Mouse (Mus musculus): ENCODE data around the gene Tmem132c. TPM values are rescaled to one million over a fixed set of nuclear protein-coding genes. Genes with fewer than 3 reads are reported as not detected.

Tmem132c gene
- polyA plus RNA-seq, 1 experiment: 0.81 TPM

DNA sequence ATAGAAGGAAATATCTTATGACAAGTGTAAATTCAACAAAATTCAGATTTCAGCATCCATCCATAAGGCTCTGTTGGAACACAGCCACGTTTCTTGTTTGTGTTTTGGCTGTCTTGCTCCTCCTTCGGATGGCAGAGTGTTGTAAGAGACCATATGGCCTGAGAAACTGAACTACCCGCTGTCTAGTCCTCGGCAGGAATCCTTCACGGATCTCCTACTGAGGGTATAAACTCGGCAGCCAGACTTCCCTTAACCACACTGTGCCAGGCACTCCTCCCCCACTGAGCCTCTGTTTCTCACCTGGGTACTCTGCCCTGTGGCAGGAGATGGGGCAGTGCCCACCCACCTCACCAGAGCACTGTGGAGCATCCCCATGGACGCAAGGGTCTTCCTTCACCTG, 174.9 kb downstream of the Tmem132c start:
- DNase-seq (ENCODE audit: low spot score): no peak

DNA sequence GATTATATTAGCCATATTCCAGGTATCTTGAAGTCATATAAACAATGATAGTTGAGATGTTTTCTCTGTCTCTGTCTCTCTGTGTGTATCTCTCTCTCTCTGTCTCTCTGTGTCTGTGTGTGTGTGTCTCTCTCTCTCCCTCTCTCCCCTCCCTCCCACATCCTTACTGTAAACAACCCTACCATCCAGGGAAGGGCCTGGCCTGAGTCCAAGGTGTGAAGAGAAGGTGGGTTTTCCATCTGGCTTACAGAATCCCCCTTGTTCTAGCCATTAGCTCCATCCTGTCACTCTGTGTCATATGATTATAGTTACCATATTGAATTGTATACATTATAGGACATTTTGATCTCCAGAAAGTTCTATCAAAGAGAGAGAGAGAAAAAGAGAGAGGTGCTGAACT, 182.3 kb downstream of the Tmem132c start:
- DNase-seq (ENCODE audit: low spot score): no peak

DNA sequence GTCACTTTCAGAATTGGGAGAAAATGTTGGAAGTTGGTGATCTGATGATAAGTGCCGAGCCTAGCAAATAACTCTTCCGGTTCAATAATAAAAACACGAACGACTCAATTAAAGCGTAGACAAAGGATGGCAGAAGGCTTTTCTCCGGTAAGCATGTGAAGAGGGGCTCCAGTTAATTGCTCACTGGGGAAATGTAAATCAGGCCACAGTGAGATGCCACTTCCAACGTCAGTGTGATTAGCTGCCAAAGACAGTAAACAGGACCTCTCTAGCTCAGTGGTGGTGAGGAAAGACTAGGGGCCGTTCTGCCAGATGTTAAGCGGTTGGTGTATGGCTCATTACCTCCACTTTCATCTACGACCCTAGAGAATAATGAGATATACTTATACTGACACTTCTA, 187.5 kb downstream of the Tmem132c start:
- no peak for DNase-seq (ENCODE audit: low spot score)

DNA sequence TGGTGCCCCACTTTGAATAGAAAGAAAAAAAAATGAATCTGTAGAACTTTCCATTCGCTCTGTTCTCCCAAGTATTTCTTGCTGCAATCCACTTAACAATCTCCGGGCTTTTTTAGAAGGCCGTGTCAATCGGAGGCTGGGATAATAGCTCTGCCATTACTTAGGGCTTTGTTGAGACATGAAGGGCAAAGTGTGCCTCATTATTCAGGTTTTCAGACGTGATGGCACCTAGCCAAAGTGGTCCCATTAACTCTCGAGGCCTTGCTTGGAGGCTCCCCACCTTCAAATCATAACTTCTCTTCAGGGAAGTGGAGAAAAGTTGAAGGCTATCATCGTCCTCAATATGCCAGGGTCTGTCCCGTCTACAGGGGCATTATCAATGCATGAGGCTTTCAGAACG, 190.0 kb downstream of the Tmem132c start:
- no peak for DNase-seq (ENCODE audit: low spot score)

DNA sequence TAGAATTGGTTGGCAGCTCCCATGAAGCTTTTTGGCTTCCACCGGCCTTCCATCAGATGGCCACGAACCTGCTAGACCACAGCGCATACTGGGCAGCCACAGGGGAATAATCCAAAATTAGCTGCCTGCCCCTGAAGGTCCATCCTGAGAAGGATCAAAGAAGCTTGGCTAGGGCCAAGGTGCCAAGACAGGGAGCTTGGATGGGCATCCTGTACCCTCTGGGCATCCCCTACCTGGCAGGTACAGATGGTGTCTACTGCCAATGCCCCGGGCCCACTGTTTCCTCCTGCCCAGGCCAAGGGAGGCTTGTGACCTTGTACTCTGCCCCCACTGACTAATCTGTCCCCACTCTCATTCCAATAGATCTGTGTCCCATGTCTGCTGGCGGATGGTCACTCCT, 195.2 kb downstream of the Tmem132c start:
- no peak for DNase-seq (ENCODE audit: low spot score)

DNA sequence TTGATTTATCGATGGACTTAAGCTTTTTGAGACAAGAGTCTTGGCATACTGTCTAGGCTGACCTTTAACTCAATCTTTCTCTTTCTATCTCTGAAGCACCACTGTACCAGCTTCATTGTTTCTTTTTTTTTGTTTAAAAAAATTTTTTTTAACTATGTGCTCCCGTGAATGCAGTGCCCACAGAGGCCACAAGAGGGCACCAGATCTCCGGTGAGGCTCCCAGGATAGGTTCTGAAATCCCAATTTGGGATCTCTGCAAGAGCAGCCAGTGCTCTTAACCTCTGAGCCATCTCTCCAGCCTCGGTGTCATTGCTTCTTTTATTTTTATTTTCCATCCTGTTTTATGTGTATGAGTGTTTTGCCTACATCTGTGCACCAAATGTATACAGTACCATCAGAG, 197.0 kb downstream of the Tmem132c start:
- no peak for DNase-seq (ENCODE audit: low spot score)

DNA sequence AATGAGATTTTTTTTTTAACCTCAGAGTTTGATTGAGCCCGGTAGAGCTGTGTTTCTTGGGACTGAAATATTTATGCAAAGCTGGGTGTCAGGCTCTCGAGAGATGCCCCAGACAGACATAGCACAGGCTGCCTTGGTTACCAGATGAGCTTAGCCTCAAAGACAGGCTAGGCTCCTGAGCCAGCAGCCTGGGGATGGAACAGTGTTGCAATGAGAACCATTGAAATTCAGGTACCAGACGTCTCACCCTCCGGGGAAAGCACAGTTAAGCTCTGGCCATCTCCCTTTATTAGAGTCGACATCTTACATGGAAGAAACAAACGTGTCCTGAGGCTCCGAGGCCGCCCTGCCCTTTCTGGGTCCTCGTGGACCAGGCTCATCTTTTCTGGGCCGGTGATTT, 200.4 kb downstream of the Tmem132c start:
- DNase-seq (ENCODE audit: low spot score): no peak

DNA sequence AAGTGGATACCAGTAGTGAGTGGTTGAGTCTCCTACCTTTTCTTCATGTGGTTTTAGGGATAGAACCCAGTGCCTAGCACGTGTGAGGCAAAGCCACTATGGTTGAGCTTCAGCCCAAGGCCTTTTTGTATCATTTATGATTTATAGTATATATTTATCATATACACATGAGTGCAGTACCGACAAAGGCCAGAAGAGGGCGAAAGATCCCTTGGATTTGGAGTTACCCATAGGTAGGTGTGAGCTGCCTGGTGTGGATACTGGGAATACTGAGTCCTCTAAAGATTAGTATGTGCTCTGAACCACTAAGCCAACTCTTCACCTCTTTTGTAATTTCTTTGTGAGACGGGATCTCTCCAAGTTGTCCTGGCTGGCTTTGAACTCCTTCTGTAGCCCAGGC, 212.0 kb downstream of the Tmem132c start:
- no peak for DNase-seq (ENCODE audit: low spot score)

DNA sequence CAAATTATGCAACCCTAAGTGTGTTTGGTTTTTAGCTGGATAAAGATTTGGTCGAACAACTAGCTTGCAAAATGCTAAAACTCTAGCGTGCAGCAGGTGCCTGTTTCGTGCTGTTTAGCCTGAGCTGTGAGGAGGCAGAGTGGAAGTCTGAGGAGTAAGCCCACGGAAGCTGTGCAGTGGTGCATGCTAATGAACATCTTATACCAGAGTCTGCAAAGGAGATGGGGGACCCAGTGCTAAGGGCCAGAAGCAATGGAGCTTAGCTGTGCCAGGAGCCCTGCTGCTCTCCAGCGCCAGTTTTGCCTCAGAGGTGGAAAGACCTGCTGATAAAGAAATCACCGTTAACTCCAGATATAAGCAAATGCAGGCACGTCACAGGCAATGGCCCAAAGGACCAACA, 212.5 kb downstream of the Tmem132c start:
- no peak for DNase-seq (ENCODE audit: low spot score)

DNA sequence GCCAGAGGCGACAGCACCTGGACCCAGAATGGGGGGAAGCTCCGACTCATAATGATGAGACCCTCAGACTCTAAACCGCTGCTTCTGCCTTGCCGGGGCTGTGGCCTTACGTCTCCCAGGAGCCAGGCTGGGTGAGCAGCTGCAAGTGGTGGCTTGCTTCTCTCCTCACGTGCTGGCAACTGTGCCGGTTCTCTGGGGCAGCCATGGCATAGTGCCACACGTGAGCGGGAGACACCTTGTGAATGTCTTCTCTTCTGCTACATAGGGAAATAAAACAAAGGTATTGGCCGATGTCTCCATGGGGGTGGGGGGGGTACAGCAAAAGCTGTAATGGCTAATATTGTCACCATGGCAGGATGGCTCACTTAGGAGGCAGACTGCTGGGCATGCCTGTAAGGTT, 214.5 kb downstream of the Tmem132c start:
- no peak for DNase-seq (ENCODE audit: low spot score)

DNA sequence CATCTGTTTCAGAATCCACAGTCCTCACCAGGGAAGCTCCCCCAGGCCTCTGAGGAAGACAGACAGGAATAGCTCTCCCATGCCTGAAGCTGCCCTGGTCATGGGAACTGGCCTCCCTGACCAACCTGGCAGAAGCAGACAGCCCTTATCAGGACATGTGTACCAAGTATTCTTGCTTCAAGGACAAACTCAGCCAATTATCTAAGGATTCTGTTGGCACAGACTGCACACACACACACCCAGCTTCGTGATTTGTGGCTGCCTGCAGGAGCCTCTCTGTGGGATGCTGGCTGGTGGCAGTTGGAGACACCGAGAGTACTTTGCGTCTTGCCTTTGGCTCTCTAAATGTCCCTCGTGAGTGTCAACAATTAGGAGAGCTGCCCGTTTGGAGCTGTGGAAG, 226.5 kb downstream of the Tmem132c start:
- no peak for DNase-seq (ENCODE audit: low spot score)

DNA sequence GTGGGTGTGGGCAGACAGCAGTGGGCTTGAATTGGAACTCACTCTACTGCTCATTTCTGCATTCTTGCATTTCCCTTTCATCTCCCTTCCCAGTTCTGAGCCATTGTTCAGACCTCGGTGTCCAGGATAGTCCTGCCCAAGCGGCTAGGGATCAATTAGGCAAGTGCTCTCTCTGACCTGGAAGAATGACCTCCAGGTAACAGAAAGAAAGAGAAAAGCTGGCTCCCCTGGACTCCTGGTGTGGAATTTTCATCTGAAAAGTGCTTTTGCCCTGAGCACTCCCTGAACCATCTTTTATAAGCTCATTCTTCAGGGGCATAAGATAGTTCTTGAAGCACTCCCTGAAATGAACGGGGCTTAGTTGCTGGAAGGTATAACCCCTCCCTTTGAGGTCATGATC, 228.7 kb downstream of the Tmem132c start:
- DNase-seq (ENCODE audit: low spot score): no peak

DNA sequence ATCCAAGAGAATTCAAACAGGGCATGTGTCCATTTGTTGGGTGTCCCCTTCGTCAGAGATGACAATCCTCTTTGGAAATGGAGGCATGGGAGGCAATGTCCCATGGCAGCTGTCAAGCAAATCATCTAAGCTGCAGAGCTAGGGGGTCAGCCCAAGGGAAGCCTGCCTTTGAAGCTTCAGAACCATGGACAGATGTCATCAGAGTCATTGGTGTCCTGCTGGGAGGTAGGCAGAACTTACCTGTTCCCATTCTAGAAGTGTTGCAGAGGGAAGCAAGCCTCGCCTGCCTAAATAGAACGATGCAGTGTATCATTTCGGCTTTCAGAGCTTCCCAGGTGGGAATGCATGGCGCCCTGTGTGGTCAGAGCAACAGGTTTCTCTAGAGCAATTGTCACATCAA, 230.3 kb downstream of the Tmem132c start:
- no peak for DNase-seq (ENCODE audit: low spot score)

DNA sequence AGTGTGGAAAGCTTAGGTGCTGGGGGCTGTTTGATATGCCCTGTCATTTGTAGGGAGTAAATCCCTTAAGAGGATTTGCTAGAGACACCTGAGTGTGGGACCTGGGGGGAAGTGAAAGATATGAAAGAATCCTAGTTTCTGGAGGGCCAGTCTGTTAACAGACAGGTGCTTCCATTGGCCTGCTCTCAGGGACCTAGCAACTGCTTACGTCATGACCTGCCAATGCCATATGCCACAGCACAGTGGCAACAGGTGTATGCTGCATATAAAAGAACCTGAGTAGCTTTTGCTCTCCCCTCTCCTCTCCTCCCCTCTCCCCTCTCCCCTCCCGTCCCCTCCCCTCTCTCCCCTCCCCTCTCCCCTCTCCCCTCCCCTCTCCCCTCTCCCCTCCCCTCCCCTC, 232.1 kb downstream of the Tmem132c start:
- DNase-seq (ENCODE audit: low spot score): no peak

DNA sequence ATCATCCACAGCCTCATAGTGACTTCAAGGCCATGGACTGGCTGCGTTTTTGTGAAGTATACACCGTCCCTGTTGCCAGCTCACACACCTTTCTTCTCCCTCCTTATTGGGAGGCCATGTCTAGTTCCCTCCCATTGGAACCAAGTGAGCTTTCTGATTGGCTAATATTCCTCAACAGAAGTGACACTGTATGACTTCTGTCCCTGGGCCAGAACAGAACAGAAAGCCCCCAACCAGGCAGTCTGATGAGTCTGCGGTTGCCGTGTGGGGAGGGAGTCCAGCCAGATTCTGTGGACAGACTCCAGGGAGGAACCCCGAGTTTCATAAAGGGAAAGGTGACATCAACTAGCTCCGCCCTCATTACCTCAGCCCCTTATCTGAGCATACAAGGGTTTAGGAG, 233.2 kb downstream of the Tmem132c start:
- no peak for DNase-seq (ENCODE audit: low spot score)

DNA sequence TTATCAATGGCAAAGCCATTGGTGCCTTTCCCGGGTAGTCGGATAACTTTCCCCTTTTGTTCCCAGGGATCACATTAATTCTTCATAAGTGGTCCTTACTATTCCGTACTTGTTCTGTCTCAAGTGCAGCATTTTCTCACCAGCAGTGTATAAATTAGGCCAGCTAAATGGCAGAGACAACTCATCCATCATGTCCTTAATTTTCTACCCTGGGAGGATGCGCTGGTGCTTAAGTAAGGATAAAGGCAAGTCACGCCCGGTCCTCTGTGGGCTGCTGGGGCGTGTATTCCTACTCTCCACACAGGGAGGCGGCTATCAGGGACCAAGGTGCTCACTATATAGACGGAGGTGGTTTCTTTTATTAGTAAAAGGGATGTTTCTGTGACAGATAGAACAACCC, 236.2 kb downstream of the Tmem132c start:
- no peak for DNase-seq (ENCODE audit: low spot score)

DNA sequence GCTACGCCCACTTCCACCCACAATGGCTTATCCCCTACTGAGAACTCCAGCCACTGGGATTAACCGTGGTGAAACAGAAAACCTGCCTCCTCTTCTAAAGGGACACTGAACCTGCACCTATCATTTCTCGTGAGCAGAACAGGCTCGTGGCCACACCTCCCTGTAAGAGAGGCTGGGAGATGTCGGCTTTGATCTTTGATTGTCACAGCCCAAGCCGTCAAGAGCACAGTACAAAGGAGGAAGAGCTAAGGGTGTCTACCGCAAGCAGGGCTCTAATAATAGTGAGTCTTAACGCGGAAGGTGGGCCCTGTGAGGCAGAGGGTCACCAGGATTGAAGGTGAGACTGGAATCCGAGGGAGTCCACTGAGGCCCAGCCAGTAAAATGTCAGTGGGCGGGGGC, 236.7 kb downstream of the Tmem132c start:
- no peak for DNase-seq (ENCODE audit: low spot score)

DNA sequence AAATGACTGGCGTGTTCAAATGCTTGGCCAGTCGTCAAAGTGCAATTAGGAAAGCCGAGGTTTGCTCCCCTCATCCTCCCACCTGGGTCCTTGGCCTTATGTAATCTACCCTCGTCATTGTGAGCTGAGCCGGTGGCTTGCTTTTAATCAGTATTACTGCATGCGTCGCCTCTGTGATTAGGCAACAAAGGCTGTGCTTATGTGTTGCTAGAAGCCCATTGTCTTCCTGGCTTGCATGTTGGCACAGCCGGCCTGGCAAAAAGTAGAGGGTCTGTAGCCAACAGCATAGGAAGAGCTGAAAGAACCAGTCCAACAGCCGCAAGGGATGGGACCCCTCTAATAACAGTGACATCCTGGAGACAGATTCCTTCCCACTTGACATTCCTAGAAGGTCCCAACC, 239.3 kb downstream of the Tmem132c start:
- DNase-seq (ENCODE audit: low spot score): no peak

DNA sequence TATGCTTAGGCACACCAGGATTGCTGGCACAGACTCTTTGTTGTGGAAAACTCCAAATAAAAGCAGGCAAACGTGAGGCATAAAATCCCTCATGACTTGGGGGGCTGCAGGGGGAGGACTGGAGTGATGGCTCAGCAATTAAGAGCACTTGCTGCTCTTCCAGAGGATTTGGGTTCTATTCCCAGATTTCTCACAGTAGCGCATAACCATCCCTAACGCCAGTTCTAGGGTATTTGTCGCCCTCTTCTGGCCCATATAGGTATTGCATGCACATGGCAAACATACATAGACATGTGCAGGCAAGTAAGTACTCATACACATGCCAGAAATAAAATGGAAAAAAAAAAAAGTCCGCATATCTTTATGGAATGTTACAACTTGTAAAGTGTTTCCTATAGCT, 239.8 kb downstream of the Tmem132c start:
- no peak for DNase-seq (ENCODE audit: low spot score)

DNA sequence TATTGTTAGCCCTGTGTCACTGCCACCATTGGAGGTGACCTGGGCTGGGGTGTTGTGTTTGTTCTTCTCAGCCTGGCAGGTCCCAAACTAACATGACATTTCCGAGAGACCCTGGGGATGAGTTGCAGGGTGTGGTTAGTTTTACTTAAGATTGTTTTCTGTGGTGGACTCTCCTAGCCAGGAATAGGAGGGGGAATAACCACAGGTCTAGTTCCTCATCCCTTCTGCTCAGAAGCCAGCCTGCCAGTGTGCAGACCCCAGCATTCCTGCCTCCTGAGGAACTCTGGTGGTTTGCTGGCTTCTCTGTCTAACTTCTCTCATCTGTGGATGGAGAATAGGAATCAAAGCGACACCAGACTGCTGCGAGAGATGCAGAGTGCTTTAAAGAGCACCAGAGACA, 240.7 kb downstream of the Tmem132c start:
- no peak for DNase-seq (ENCODE audit: low spot score)

DNA sequence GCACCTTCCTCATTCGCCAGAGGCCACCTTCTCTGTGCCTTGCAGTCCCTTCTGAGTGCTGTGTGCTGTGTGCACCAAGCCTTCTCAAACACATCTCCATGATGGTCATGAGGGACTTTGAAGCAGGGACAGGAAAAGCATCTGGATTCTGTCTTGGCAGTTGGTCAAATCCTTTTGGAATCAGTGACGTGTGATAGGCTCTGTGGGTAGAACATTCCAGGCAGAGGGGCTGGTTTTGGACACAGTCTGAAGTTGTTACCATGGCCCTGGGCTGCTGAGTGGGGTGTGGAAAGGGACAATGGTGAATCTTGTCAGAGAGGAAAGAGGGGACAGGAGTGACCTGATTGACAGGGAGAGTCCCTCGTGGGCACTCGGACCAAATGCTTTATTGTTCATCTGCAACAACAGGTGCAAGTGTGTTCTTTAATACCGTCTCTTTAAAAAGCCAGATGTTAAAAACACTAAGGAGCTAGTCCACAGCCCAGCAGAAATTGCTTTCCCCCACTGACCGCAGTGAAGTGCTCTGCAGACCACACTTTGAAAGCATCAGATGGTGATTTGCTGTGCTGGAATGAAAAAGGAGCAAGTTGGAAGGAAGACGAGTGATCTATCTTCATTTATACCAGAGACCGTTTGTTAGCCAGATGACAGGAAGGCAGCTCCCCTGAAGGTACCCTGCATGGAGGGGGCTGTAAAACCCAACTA, 242.5 kb downstream of the Tmem132c start:
- DNase-seq (ENCODE audit: low spot score): no peak

DNA sequence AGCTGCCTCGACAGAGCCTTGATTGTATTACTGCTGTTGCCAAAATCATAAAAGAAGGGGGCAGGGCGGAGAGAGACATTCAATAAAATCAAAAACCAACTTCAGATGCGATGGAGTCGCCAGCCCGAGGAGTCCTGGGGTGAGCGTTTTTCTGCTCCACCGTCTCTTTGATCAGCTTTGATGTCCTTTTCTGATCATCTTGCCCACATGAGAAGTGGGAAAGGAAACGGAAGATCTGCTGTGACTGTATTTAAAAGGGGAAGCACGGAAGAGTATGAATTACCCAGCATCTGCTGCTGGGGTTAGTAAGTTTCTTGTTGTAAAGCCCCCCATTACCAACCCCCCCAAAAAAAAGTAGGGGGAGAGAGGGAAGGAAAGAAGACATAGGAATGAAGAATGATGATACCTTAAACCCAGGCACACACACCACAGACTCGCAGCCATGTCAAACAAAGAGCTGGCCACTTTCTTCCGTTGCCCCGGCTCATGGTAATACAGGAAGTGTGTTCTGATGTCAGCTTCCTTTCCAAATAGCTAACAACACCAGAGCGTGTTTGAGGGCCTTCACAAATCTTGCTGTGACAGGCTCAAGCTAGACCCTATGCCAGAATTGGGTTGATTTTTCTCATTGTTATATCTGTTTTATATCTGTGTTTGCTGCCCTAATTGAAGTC, 243.3 kb downstream of the Tmem132c start:
- no peak for DNase-seq (ENCODE audit: low spot score)

DNA sequence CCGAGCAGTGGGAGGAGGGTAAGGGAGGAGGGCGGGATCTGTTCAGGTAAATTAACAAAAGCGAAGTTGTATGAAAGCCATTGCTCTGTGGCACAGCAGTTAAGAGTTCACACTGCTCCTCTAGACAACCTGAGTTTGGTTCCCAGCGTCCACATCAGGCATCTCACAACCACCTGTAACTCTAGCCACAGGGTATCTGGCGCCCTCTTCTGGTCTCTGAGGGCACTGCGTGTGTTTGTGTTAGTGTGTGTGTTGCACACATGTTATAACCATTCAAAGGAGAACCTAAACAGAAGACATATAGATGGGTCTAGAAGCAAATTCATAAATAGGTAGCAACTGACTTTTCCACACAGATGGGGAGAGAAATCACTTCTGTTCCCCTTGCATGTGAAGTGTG, 245.6 kb downstream of the Tmem132c start:
- DNase-seq (ENCODE audit: low spot score): no peak

DNA sequence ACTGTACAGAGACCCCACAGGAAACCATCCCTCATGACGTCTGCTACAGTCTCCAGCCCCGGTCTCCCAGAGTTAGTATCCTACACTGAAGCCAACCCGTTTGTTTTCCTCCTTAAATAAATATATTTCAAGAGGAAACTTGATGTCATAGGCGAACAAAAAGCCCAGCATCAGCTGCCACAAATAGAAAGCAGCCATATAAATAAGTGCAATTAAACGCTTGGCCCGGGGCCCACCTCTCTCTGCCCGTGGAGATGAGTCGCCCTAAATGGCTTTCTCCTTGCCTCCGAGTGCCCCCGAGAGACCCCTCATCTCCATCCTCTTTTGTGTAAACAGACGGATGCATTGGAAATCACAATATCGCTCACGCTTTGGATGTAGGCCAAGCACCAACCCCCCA, 247.1 kb downstream of the Tmem132c start:
- no peak for DNase-seq (ENCODE audit: low spot score)

Measured in urinary bladder, adult 2 months (tissue).